Mouse (Mus musculus) thymus, postnatal 10 days (tissue): ENCODE measurements around the gene Elmo1.

Source experiments
- DNase-seq, 2 experiments: peaks; one replicate each; pipeline ENCODE4 v3.0.0; 2021; ENCODE audit warnings: low spot score in 2 of 2

The Elmo1 gene

DNA sequence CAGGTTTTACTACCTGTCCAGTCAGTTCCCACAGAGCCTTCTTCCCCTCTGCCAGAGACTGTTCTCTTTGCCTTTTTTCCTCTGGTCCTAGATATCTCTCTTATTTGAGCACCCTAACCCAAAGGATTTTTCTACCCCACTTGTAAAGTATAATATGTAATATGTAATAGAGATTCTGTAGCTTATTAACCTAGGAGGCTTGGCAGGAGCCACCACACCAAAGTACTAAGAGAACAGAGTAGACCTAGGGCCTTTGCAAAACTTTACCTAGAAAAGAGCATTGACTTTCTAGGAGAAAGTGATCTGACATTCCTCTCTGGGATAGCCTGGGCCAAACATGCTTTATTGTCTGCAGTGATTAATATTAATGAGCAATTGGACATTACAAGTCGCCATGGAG is 433.3 kb downstream of the Elmo1 start:
- no peak for DNase-seq

DNA sequence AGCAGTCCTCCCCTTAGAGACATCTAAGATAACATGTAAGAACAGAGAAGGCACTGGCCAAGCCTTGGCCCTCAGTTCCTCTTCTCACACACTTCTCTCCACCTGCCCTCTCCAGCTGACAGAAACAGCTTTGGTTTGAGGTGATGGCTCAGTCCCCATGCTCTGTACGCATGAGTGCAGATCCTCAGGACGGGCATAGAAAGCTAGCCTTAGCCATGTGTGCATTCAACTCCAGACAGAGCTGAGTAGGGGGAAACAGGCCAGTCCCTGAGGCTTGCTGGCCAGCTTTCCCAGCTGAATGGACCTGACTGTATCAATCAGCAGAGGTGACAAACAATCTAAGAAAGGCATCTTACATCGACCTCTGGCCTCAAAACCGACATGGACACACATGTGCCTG is 435.4 kb downstream of the Elmo1 start:
- DNase-seq, result no peak

DNA sequence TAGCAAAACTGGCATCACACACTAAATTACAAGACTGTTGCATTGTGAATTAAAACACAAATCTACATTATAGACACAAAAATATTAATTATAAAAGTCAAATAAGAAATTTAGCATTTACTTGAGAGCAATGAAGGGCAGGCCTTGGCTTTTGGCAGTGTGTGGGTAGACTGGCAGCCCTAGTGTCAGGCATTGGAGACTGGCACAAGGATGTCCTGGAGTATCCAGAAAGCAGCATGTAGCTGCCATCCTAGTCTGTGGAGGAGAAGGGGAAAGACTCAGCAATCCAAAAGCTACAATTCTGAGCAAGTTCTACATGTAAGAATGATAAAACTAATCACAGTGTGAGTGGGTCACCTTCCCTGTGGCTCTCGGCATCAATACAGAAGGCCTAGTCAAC is 446.7 kb downstream of the Elmo1 start:
- no peak for DNase-seq

DNA sequence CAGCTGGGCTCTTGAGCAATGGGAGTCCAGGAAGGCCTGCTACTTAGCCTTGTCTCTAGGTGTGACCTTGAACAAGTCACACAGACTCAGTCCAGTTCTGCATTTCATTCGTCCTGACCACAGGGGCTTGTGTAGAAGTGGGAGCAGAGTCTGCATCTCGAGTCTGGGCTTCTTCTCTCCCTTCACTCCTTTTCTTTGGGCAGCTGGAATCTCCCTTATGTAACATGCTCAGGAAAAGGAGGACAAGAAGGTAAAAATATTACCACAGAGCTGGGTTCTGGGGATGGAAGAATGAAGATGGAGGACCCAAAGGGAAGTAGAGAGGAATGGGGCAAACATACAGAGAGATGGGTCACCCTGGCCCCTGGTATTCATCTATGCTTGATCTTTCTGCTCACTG is 447.1 kb downstream of the Elmo1 start:
- DNase-seq, result no peak

DNA sequence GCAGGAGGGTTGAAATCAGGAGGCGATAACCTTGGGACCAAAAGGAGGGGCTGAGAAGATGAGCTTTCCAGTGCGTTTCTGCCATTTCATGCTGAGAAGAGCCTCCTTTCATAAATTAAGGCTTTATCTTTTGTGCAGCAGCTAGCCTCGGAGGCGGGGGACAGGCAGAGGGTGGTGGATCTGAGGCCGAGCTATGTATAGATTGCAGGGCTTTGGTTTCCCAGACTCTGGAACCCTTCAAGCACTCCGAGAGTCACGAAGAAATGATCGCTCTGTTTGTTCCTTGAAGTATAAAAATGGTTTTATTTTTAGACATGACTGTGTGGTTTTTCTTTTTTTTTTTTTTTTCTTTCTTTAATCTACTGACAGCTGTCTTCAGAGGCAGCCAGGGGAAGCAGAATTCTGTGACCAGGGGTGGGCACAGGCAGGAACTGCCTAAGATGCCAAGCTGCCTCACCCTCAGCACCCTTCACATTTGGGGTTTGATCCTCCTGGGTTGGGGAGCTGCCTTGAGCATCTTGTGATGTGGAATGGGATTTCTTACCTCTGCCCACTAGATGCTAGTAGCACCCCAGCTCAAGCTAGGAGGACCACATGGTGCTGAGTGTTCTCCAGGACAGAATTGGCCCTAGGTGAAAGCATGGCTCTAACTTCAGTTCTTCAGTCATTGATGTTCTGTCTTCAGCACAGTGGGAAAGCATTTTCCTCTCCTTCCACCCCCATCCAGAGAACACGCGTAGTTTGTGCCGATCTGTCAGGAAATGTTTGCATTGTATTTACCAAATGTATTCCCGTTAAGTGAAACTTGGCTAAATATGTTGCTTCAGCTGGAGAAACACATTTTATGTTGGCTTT is 448.0 kb downstream of the Elmo1 start:
- DNase-seq, result peak; percentile 8 to 14

DNA sequence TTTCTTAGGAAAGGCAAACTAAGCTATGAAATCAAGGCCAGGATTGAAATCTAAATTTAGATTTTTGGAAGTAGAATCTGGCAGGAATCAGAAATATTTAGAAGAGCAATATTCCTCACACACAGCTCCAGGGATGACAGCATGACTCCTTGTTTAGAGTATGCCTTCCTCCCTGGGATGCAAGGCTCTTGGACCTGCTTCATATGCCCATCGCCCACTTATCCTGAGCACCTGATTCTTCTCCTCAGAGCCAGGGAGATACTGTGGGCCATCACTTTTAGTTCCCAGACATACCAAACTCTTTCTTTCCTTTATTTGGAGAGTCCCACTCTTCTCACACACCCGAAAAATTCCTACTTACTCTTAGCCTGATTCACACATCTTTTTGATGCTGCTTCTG is 449.2 kb downstream of the Elmo1 start:
- DNase-seq, result no peak

DNA sequence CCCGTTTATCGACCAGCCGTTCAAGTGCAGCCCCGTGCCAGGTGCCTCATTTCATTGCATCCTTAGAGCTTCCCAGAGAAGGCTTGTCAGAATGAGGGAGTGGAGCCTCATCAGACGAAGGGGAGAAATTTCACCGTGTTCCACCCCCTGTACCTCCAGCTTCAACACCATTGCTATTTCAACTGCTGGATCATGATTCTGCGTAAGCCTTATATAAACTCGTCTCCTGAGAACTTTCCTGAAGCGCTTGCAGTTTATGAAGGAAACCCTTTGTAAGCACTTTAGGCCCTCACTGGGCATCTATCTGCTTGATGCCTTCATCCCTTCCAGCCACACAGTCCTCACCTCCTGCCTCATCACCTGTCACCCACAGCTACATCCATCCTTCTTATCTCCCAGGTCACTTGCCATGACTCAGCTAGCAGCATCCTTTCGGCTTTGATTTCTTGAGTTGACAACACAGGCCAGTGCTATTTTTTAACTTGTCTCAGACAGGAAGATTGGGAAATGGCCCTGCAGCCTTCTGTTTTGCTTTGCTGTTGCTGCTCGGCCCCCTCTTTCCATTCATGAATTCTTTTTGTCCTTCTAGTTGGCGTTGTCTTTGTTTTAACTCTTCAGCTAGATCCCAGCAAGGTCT is 456.3 kb downstream of the Elmo1 start:
- no peak for DNase-seq

DNA sequence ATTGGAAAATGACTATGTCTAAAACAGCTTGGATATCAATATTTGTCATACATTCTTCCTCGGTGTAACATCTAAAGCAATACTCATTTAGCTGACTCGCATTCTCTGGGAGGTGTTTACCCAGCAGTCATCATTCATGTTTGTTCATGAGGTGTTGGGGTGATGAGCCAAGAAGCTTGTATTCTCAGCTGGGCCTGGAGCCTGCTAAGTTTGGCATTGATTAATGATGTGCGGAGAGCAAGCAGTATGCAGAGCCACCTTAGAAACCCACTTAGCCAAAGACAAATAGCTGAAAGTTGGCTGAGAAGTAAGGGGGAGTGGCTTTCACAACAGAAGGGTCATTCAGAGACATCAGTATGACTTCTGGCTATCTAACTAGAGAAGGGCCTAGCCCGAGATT is 459.6 kb downstream of the Elmo1 start:
- no peak for DNase-seq

DNA sequence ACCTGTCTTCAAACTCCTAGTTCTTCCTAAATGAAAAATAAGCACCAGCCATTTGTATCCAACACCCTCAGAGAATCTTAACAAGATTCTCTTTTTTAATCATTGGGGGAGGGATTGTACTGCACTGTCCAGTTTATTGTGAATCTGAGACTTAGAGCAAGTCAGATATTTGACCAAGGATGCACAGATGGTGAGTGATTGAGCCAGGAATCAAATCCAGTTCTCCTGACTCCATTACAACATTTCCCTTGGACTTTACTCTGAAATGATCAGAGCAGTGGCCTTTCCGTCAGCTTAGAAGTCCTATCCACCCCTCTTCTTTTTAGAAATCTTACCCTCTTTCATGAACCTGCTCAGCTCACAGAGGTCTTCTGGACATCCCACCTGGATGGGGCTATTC is 461.2 kb downstream of the Elmo1 start:
- no peak for DNase-seq

DNA sequence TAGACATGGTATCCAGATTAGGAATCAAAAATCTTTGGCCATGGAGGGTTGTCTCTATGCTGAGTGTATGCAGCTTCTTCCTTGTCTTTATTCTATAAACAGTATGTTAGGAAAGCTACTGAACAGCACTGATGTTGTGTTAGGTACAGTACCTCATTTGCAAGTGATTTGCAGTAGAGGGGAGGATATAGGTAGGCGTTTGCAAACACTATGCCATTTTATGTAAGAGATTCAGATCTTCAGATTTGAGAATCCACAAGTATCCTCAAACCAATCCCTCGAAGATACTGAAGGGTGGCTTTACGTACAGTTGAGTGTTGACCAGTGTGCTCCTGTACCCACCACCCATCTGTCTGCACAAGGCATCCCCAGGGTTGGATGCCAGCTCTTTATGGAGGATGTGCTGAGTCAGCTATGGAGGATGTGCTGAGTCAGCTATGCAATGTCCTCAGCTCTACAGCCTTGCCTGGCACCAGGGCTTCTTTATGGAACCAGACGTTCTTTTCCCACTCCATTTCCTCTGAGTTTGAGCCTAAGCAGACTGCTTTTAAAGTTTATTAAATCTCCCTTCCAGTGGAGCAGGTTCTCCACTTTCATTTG is 465.6 kb downstream of the Elmo1 start:
- no peak for DNase-seq

DNA sequence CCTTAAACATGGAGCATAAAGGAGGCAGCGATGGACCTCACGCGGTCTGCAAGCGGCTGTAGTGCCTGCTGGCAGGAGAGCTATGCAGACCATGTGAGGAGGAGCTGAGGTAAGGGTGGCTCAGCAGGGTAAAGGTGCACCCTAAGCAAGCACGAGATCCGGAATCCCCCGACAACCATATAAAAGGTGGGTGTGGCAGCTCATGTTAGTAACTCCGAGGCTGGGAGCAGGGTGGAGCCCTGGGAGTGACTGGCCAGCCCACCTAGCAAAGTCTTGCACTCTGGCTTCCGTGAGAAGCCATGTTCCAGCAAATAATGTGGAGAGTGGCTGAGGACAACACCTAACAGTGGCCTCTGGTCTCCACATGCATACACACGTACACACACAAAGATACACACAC is 466.3 kb downstream of the Elmo1 start:
- no peak for DNase-seq

DNA sequence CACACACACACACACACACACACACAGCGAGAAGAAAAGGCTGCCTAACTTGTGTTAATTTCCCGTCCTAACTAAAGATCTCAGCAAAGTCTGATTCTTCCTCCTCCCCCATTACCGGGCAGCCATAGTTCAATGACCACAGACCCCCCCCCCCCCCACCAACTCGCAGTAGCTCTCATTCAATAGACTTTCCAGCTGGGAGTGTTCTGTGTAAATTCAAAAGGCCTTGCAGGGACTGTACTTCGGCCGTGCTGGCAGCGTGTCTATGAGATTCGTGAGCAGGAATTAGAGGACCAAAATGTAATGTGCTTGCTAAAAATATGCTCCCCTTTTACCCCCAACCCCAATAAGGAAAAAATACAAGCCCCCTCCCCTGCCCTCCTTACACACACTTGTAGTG is 466.8 kb downstream of the Elmo1 start:
- no peak for DNase-seq

DNA sequence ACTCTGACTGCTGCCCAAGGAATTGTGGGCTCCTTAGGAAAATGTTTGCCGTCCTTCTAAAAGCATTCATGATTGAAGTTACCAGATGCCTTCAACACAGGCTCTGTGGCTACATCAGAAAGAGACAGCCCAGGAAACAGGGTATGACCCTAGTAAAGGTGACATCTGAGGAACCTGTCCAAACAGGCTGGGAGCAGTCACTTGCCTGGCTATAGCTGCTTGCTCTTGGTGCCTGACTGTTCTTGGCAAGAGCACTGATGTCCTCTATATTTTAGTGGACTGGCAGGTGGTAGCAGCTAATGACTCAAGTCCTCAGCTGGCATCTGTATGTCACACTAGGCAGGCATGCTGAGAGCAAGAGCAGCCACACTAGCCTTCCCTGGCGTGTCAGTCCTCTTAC is 468.0 kb downstream of the Elmo1 start:
- no peak for DNase-seq

DNA sequence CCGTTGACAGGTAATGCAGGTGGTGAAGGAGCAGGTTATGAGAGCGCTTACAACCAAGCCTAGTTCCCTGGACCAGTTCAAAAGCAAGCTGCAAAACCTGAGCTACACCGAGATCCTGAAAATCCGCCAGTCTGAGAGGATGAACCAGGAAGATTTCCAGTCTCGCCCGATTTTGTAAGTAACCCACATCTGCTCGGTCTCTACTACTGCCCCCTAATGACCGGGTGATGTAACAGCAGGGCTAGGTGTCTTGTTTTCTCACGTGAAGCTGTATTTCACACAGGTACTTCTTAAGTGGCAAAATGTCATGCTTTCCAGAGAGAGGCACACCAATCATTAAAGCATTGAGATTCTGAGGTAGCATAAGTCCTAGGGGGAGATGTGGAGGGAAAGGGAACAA is 474.0 kb downstream of the Elmo1 start:
- peak in 1 of 2 experiments; percentile 25 for DNase-seq

DNA sequence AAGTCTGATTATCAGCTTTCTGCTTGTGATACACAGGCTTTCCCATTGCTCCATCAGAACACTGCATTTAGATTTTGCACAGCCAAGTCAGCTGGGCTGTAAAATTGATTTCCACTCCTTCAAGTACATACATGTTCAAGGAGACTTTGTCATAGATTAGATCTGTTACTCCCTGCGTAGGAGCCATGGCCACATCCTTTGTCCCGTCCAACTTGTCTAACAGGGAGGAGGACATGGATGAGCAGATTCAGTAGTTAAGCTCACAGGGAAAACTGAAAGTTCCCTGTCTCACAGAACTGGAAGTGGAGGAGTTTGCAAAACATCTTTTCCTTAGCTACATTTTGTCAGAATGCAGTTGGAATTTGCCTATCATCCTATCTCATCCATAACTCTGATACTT is 484.8 kb downstream of the Elmo1 start:
- no peak for DNase-seq

DNA sequence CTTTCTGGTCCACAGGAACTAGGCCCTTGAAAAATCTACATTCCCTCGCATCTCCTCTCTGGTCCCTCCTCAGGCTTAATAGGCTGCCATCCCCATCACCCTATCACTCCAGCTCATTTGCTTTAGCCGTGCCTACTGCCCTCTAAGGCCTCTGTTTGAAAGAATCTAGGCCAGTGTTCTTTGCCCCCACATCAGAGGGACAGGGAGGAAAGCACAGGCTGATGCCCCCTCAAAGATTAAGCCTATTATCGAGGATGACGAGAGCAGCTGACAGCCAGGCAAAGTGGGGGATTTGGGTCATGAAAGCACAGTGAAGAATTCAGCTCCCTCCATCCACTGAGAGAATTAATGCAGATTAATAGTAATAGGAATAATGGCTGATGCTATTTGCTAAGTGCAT is 495.5 kb downstream of the Elmo1 start:
- no peak for DNase-seq

DNA sequence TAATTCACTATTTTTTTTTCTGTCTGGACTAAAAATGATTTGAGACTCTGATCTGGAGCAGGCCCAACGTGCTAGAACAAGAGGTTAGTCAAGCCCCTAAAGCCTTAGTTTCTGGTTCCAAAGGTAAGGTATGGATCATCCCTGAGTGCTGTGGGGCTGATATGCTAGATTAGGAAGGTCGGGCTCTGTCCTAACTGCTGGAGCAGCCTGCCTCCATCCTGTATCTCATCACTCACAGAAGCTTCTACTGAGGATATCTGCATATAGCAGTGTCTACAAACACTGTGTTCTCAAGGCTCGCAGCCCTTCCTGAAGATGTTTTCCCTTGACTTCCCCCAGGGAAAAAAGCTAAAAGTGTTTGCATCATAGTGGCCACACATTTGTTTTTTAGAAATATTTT is 496.1 kb downstream of the Elmo1 start:
- DNase-seq, result no peak

DNA sequence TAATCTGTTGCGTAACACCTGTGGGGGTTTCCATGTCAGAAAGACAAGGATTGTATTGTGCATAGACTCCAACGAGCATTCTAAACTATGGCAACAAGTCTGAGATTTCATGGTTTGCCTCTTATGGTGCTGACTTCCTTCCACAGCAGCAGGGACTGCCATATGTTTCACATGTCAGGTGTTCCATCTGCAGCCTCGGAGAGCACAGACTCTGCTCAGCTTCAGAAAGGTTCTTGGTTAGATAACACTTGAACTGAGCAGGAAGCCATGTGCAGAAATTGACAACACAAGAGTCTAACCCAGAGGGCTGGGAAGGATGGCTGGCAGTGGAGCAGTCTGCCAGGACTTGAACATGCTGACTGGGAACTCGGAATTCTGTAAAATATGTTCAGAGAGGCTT is 500.6 kb downstream of the Elmo1 start:
- DNase-seq, result no peak

DNA sequence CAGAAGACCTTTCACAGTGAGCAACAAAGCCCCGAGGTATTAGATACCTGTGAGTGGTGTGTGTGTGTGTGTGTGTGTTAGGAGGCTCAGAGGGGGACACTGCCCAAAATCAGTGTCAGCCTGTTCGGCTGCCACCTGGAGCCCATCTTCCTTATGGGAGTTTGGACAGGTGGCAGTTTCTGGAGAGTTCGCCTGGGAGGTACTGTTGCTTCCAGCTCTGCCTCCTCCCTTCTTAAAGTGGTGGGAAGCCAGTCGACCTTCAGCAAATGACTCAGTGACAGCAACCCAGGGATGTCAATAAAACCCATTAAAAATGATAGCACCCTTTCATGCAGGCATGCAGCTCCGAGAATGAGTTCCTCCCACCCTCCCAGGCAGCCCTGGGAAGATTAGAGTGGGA is 506.9 kb downstream of the Elmo1 start:
- no peak for DNase-seq

DNA sequence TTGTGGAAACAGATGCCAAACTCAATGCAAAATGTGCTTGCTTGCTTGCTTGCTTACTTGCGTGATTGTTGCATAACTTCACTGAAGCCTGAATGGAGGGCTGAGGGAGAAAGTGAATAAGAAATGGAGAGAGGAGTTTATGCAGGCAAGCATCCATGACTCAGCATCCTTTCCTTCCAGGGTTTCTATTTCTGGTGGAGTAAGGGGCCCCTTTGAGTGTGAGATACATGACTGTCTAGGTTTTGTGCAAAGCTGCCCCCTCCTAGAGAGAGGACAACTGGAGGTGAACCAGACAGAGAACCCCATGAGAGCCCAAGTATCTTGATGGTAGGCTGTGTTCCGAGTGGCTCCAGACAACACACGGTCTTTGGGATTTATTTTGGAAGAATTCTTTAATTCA is 508.2 kb downstream of the Elmo1 start:
- DNase-seq, result no peak

DNA sequence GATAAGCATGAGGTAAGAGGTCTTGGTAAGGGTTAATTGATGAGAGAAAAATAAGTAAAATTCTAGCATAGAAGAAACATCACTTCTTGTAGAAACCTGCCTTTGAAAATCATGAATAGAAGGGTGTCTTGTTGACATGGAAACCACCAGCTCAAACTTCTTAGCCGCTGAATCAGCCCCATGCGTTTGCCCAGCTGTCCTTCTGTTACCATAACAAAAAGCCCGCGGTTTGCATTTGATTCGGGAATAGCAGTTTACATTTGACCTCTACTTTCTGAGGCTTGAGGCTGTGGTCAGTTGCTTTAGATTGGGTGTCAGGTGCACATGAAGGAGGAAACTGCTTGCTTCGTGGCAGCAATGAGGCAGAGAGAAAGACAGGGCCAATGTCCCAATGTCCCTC is 509.9 kb downstream of the Elmo1 start:
- no peak for DNase-seq

DNA sequence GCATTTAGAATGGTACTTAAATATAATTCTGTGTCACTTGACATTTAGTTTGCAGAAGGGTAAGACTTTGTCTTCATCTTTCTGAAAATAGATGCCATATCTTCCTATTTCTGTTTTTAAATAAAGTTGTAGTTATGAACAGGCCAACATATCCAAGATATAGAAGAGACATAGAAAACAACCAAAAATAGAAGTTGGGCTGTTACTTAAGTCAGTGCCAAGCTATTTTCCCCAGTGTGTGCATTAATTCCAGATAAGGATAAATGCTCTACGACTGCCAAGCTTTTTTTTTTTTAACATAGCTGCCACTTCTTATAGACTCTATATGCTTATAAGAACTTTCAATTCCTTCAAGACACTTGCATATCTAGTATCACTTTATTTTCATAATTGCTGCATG is 511.0 kb downstream of the Elmo1 start:
- no peak for DNase-seq

DNA sequence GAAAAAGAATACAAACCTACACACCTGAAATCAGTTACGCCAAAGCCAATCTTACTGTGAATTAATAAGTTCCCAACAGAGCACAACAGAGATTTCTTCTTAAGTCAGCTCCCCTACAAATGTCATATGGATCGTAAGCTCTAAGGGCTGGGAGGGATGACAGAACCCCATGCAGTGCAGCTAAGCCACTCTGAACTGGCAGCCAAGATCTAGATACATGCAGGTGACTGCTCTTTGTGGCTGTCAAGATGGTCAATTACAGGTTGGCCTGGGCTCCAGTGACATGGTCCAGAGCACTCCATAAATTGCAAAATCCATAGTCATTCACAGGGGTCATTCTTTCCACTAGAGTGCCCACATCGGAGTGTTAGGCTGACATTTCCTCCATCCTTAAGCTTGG is 516.5 kb downstream of the Elmo1 start:
- no peak for DNase-seq
